Mouse (Mus musculus) frontal cortex, postnatal 25 days (tissue): ENCODE measurements around the gene Arhgef26.

Source experiments
- DNase-seq, 2 experiments: peaks; one replicate each; pipeline ENCODE4 v3.0.0; 2022; ENCODE audit warnings: low spot score in 2 of 2

Gene Arhgef26

GRCm38 (mm10) chr3:62338044-62338443, at the start of gene Arhgef26:
TSS of gene Arhgef26 (plus strand) at chr3:62338344.
- no peak for DNase-seq

DNA sequence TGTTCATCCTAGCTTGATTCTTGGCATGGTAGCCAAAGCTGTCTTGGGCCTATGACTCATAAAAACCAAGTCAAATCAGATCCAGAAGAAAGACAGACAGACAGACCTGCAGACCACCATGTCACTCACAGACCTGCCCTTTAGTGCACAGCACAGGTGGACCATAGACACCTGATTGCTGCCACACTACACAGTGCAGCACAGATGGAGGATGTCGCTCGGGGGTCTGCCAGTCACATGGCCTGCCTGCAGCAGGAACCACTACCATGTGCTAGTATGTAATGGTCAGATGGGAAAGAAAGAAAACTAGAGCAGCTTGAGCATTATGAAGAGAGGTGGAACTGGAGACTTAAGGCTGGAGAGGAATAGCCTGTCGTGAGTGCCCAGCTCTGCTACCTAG, 27.7 kb upstream of the Arhgef26 start:
- no peak for DNase-seq

GRCm38 (mm10) chr3:62311224-62311623, 26.9 kb upstream of the Arhgef26 start:
- DNase-seq, result no peak

DNA sequence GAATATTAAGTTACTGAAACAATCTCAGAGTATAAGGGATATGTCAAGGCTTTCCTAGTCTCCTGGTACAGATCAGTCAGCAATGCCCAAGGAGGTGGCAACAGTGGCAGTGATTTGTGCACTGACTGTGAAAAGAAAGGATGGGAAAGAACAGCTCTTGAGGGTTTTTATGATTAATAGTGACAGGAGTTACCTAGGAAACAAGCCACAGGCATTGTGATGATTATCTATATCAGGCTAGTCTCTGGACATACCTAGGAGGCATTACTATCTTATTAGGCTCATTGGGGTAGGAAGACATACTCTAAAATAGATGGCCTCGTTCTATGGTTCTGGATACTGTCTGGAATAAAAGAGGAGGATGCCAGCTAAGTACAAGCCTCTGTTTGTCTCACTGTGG, 13.4 kb upstream of the Arhgef26 start:
- DNase-seq, result no peak

GRCm38 (mm10) chr3:62327903-62328302, 10.2 kb upstream of the Arhgef26 start:
- DNase-seq, result no peak

- no peak for DNase-seq
Observed at GRCm38 (mm10) chr3:62338461-62338853, 313 bp downstream of the Arhgef26 start.

GRCm38 (mm10) chr3:62338854-62339515, 841 bp downstream of the Arhgef26 start:
- peak in 1 of 2 experiments; percentile 14 for DNase-seq

GRCm38 (mm10) chr3:62339516-62340051, 1.4 kb downstream of the Arhgef26 start:
- no peak for DNase-seq

GRCm38 (mm10) chr3:62340154-62340760, 2.1 kb downstream of the Arhgef26 start:
- no peak for DNase-seq

DNA sequence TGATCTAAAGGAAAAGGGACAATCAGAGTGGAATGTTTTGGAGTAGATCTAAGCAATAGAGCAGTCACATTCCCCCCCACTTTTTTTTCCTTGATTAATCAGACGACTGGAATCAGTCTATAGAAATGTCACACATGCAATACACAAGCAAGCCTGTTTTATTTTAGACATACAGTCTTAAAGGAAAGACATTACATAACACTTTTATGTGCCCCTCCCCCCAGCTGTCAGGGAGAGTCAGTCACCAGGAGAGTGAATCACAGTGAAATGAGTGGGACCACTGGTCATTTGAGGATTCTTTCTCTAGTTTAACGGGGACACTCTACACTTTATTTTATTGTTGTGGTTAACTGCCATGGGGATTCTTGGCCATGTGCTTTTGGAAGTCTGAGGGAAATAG, 2.7 kb downstream of the Arhgef26 start:
- no peak for DNase-seq

GRCm38 (mm10) chr3:62341496-62342205, 3.5 kb downstream of the Arhgef26 start:
- no peak for DNase-seq

DNA sequence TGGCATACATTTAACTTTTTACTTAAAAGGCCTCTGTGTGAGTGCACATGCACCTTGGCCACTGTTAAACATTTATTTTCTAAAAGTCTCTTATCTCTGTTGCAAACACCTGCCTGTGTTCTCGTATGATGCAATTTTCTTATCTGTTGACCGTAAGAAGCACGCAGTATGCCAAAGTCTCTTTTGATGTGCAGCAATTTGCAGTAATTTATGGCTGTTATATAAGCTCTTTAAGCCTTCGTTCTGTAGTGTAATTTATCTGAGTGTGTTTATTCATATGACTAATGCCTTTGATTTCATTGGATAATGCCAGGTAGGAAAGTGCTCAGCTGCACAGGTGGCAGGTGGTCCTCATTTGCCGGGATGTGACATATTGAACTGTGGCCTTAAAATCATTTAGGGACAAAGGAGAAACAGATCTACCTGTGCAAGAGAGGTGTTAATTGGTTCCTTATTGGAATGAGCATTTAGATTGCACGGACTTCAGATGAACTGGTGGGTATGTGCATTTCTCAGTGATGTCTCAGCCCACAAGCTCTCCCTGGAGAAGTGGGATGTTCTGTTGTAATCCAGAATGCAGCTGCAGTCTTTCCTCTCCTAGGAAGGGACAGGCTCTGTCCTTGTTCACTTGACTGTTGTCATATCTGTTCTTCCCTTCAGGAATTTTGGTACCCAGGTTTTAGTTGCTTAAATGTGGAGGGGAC, 10.5 kb downstream of the Arhgef26 start:
- DNase-seq, result no peak

- DNase-seq, result no peak
Observed at GRCm38 (mm10) chr3:62349218-62349897, 11.2 kb downstream of the Arhgef26 start.

- no peak for DNase-seq
Observed at GRCm38 (mm10) chr3:62352071-62352470, 13.9 kb downstream of the Arhgef26 start.

- no peak for DNase-seq
Observed at GRCm38 (mm10) chr3:62352876-62353275, 14.7 kb downstream of the Arhgef26 start.

DNA sequence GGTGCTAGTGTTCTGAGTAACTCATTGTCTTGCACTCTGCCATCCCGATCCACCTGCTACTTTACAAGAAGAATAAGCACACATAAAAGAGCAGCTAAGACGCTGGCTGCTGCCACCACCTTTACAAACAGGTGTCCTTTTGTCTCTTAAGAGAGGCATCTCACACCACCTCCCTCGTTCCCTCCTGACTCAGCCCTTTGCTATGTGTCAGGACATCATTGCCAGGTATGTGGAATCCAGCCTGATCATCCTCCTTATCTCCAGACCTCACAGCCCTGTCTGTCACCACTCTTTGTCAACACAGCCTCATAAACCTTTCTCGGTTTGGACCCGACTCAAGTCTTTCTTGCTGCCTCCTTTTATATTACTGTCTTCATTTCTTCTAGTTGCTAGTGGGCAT, 29.7 kb downstream of the Arhgef26 start:
- no peak for DNase-seq

DNA sequence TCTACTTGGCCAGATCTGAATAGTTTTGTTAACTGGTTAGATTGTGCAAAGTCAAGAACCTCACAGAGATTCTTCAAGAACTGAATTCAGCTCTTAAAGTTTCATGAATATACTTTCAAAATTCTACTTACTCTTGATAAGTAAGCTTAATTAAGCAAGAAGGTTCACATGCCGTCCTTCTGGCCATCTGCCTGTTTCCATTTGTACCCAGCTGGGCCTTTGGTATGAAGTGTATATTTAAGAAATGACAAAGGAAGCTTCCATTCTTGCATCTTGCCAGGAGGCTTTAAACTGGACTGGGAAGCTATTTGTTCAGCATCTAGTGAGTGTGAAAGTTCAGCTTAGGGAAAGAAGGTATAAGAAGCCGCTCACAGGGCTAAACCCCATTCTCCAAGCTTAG, 34.7 kb downstream of the Arhgef26 start:
- no peak for DNase-seq

DNA sequence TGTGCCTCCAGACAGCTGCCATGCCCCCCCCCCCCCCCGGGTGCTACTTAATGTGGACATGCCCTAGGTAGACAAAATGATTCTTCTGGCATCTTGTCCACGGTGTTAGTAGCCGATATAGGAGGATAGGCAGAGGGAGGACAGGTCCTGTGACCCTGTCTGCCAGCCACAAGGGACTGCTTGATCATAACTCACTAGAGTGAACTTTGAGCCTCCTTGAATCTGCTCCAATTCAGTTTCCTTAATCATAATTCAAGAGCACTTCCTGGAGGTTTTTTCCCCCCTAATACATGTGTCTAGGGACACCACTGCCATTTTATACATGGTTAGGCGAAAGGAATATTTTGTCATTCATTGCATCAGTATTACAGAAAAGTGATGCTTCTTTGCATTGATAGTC, 36.2 kb downstream of the Arhgef26 start:
- DNase-seq, result no peak

- DNase-seq, result no peak
Observed at GRCm38 (mm10) chr3:62374831-62375230, 36.7 kb downstream of the Arhgef26 start.

DNA sequence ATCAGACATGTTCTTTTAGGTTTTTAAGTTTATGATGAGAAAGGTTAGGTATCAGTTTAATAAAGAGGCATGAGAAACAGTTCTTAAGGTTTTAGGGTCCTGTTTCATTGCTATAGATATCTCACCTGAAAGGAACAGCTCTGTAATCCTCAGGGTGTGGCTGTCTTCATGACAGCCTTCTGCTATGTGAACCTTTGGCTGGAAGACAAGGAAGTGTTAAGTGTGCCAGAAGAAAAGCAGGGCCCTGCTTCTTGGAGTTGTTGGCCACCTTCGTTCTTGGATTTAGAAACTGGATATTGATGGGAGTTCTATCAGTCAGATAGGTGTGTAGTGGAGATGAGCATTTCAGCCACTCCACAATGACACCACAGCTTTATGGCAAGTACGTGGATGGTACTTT, 38.6 kb downstream of the Arhgef26 start:
- DNase-seq, result no peak

- no peak for DNase-seq
Observed at GRCm38 (mm10) chr3:62379946-62380345, 41.8 kb downstream of the Arhgef26 start.

DNA sequence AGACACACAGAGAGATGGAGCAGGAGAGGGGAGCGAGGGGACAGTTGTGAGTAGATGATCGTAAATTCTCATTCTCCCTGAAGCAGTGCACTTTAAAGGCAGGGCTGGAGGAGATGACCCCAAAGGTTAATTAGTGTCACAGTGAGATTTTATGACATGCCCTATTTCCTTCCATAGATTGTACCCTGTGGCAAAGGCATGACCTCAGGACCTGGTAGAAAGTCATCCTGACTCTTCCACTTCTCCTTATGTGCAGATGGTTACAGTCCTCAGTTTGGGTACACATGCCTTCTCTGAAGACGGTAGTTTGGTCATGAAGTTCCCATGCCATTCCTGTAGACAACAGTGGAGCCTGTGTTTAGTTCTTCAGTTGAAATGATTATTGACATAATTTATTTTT, 42.3 kb downstream of the Arhgef26 start:
- DNase-seq, result no peak
